Comparison of ENCODE assay signal across 19 mouse cellular contexts in genomic region chr3:121693001-121693730, GRCm38 (mm10). TPM values are rescaled to one million over a fixed set of nuclear protein-coding genes. Genes with fewer than 3 reads are reported as not detected.
DNase-seq lines count a peak whose midpoint lies in the region; ATAC-seq and TF ChIP-seq lines count a peak whose summit lies in the region.
"Had no signal": no experiment of that assay in that cellular context is flagged by ENCODE, and none has a peak within 500 bp of the region (broad histone marks: within the 10 kb centered on the region; RNA-seq: fewer than 3 reads in every experiment).

No protein-coding gene starts in this region.

- intact Hi-C loops in gastrocnemius, adult 2 months (cut with DNase I), result no loop called here

- no peak overlapping the region for H3K4me3 ChIP-seq in liver, embryonic 16.5 days (ENCODE audit: low read depth, low read length)
- H3K4me3 ChIP-seq in liver, embryonic 11.5 days (ENCODE audit: low read depth, low read length), result no peak overlapping the region
- H3K4me3 ChIP-seq in stomach, embryonic 15.5 days (replicated peaks), result no peak overlapping the region
- H3K4me3 ChIP-seq in gastrocnemius, adult 2 months, result no peak overlapping the region
- H3K4me3 ChIP-seq: heart, embryonic 10.5 days; midbrain, embryonic 10.5 days; neural tube, embryonic 12.5 days had no signal

- TF ChIP-seq CTCF in gastrocnemius, adult 2 months (IDR thresholded peaks at IDR 0.05), result no peak

- no peaks in the 10 kb centered on the region for H3K27me3 ChIP-seq in liver, embryonic 16.5 days (ENCODE audit: control insufficient read depth, insufficient read depth, low read depth, low read length)
- H3K27me3 ChIP-seq in liver, embryonic 11.5 days (replicated peaks; ENCODE audit: control insufficient read depth, insufficient read depth, low read length), result no peaks in the 10 kb centered on the region
- H3K27me3 ChIP-seq in stomach, embryonic 15.5 days (replicated peaks), result no peaks in the 10 kb centered on the region
- H3K27me3 ChIP-seq: neural tube, embryonic 12.5 days had no signal

- peak; percentile 24; the same call in 1 of the 2 replicates for ATAC-seq in liver, embryonic 16.5 days (ENCODE audit: low read depth)
- ATAC-seq in liver, embryonic 11.5 days (replicated peaks; ENCODE audit: low FRiP score), result no peak
- ATAC-seq in granulocyte monocyte progenitor cell, adult 5-6 weeks (replicated peaks; ENCODE audit: poor library complexity, severe bottlenecking), result peak; percentile 76
- peak; percentile 39; the same call in 1 of the 2 replicates for ATAC-seq in stomach, embryonic 15.5 days (ENCODE audit: insufficient read depth, low FRiP score, low read depth)
- ATAC-seq in megakaryocyte-erythroid progenitor cell, adult 5-6 weeks (replicated peaks; ENCODE audit: low FRiP score, low TSS enrichment, poor library complexity, severe bottlenecking), result no peak

- H3K4me1 ChIP-seq in liver, embryonic 16.5 days (ENCODE audit: control insufficient read depth, low read depth, low read length), result no peaks in the 10 kb centered on the region
- peaks cover 3% of the 10 kb centered on the region; the same call in 1 of the 2 replicates for H3K4me1 ChIP-seq in liver, embryonic 11.5 days (replicated peaks; ENCODE audit: control insufficient read depth, insufficient read depth, low read length)
- no peaks in the 10 kb centered on the region for H3K4me1 ChIP-seq in stomach, embryonic 15.5 days
- H3K4me1 ChIP-seq: midbrain, embryonic 10.5 days; neural tube, embryonic 12.5 days had no signal

- H3K9ac ChIP-seq in liver, embryonic 16.5 days (ENCODE audit: low read depth, low read length), result no peak overlapping the region
- no peak overlapping the region for H3K9ac ChIP-seq in liver, embryonic 11.5 days (ENCODE audit: low read depth, low read length)
- H3K9ac ChIP-seq in stomach, embryonic 15.5 days, result no peak overlapping the region
- H3K9ac ChIP-seq: neural tube, embryonic 12.5 days had no signal

- H3K27ac ChIP-seq in liver, embryonic 16.5 days (ENCODE audit: low read length), result no peak overlapping the region
- no peak overlapping the region for H3K27ac ChIP-seq in liver, embryonic 11.5 days (ENCODE audit: low read depth, low read length)
- no peak overlapping the region for H3K27ac ChIP-seq in stomach, embryonic 15.5 days
- H3K27ac ChIP-seq in gastrocnemius, adult 2 months, result no peak overlapping the region
- H3K27ac ChIP-seq: heart, embryonic 10.5 days; midbrain, embryonic 10.5 days; neural tube, embryonic 12.5 days had no signal

- peak; percentile 48 for DNase-seq in adrenal gland, postnatal 14 days
- no peak for DNase-seq in adrenal gland, adult 8-10 months
- DNase-seq in liver, embryonic 11.5 days (ENCODE audit: low spot score), result no peak
- DNase-seq in gastrocnemius, adult 2 months, result no peak
- DNase-seq: cerebellum, adult 2 months; embryo, embryonic 11 days; heart, postnatal 4 days; lung, adult 2 months; thymus, adult 18-20 months had no signal

- H3K9me3 ChIP-seq in liver, embryonic 16.5 days (replicated peaks; ENCODE audit: control insufficient read depth, low read length), result no peaks in the 10 kb centered on the region
- H3K9me3 ChIP-seq in liver, embryonic 11.5 days (ENCODE audit: control insufficient read depth, low read length), result no peaks in the 10 kb centered on the region
- H3K9me3 ChIP-seq in stomach, embryonic 15.5 days, result no peaks in the 10 kb centered on the region
- H3K9me3 ChIP-seq: G1E; heart, embryonic 10.5 days; midbrain, embryonic 10.5 days; neural tube, embryonic 12.5 days had no signal

- no peaks in the 10 kb centered on the region for H3K36me3 ChIP-seq in liver, embryonic 16.5 days (ENCODE audit: control insufficient read depth, insufficient read depth)
- no peaks in the 10 kb centered on the region for H3K36me3 ChIP-seq in liver, embryonic 11.5 days (ENCODE audit: control insufficient read depth, insufficient read depth, low read length)
- no peaks in the 10 kb centered on the region for H3K36me3 ChIP-seq in stomach, embryonic 15.5 days
- H3K36me3 ChIP-seq: G1E; heart, embryonic 10.5 days; midbrain, embryonic 10.5 days; neural tube, embryonic 12.5 days had no signal

- WGBS in liver, embryonic 16.5 days (ENCODE audit: insufficient replicate concordance), result 33% methylated on average over 13 of the region's 13 CpGs
- WGBS in liver, embryonic 11.5 days, result 52% methylated on average over 13 of the region's 13 CpGs
- WGBS in stomach, embryonic 15.5 days, result 67% methylated on average over 13 of the region's 13 CpGs

- no peak overlapping the region for H3K4me2 ChIP-seq in liver, embryonic 16.5 days (ENCODE audit: low read depth, low read length)
- no peak overlapping the region for H3K4me2 ChIP-seq in liver, embryonic 11.5 days
- H3K4me2 ChIP-seq in stomach, embryonic 15.5 days, result no peak overlapping the region
- H3K4me2 ChIP-seq: neural tube, embryonic 12.5 days had no signal

RNA-seq across cellular contexts. Expression of gene 4930432M17Rik, which starts 22.6 kb away (rescaled TPM):
- total RNA-seq in adrenal gland, postnatal 14 days (2021), result not detected in 2 replicates
- not detected for total RNA-seq in adrenal gland, adult 8-10 months (2022)
- not detected in 2 replicates for polyA plus RNA-seq in liver, embryonic 16.5 days (2015; fragmentation: Nextera tagmentation; extraction: Ambion mirVana)
- not detected in 2 replicates for polyA plus RNA-seq in liver, embryonic 11.5 days (2014; fragmentation: Nextera tagmentation; extraction: Ambion mirVana)
- total RNA-seq in granulocyte monocyte progenitor cell, adult 5-6 weeks (2014; fragmentation: Nextera tagmentation), result not detected in 2 replicates
- not detected in 2 replicates for total RNA-seq in granulocyte monocyte progenitor cell, adult 5-6 weeks (2017)
- polyA plus RNA-seq in stomach, embryonic 15.5 days (2015; fragmentation: Nextera tagmentation; extraction: Ambion mirVana), result not detected in 2 replicates
- total RNA-seq in gastrocnemius, adult 2 months (2021), result not detected
- total RNA-seq in megakaryocyte-erythroid progenitor cell, adult 5-6 weeks (2014; fragmentation: Nextera tagmentation), result not detected in 2 replicates
- total RNA-seq in megakaryocyte-erythroid progenitor cell, adult 5-6 weeks (2017), result not detected in 2 replicates
- total RNA-seq: heart, postnatal 4 days; left cerebral cortex, postnatal 36 days had no signal
- polyA plus RNA-seq: cerebellum, adult 2 months; G1E; heart, embryonic 10.5 days; intestine, embryonic 14.5 days; lung, adult 2 months; midbrain, embryonic 10.5 days; neural tube, embryonic 12.5 days had no signal

RNA-seq across cellular contexts. Expression of gene F3, which starts 30.2 kb away (rescaled TPM):
- total RNA-seq in adrenal gland, postnatal 14 days (2021), result 17.2 and 27.3 TPM in 2 replicates
- total RNA-seq in adrenal gland, adult 8-10 months (2022), result 10 to 100 TPM in 2 of 4 experiments, 1 to 10 TPM in 2; 8.5 to 12.6 (median 9.4) TPM
- 0.90 and 0.94 TPM in 2 replicates for polyA plus RNA-seq in liver, embryonic 16.5 days (2015; fragmentation: Nextera tagmentation; extraction: Ambion mirVana)
- 1.7 and 2.3 TPM in 2 replicates for polyA plus RNA-seq in liver, embryonic 11.5 days (2014; fragmentation: Nextera tagmentation; extraction: Ambion mirVana)
- total RNA-seq in granulocyte monocyte progenitor cell, adult 5-6 weeks (2014; fragmentation: Nextera tagmentation), result 1.1 and 7.2 TPM in 2 replicates
- total RNA-seq in granulocyte monocyte progenitor cell, adult 5-6 weeks (2017), result 0.26 and 2.3 TPM in 2 replicates
- polyA plus RNA-seq in stomach, embryonic 15.5 days (2015; fragmentation: Nextera tagmentation; extraction: Ambion mirVana), result 30.9 and 31.5 TPM in 2 replicates
- 1 to 10 TPM; 5.7 to 6.1 TPM for total RNA-seq in gastrocnemius, adult 2 months (2021)
- not detected in 2 replicates for total RNA-seq in megakaryocyte-erythroid progenitor cell, adult 5-6 weeks (2014; fragmentation: Nextera tagmentation)
- not detected in 2 replicates for total RNA-seq in megakaryocyte-erythroid progenitor cell, adult 5-6 weeks (2017)
- total RNA-seq: G1E had no signal
- polyA plus RNA-seq: G1E had no signal

Comparison
In these comparisons a context has a peak if more than half of its experiments do, and no peak if none do; other contexts are left out.
1. ATAC-seq: peak in liver, embryonic 16.5 days (single experiment), granulocyte monocyte progenitor cell, adult 5-6 weeks (single experiment) and stomach, embryonic 15.5 days (single experiment); none in liver, embryonic 11.5 days (single experiment) and megakaryocyte-erythroid progenitor cell, adult 5-6 weeks (single experiment).